Mouse (Mus musculus) heart, adult 18-20 months (tissue): ENCODE results near the gene Gm10392. TPM values are rescaled to one million over a fixed set of nuclear protein-coding genes. Genes with fewer than 3 reads are reported as not detected.
A peak's percentile ranks its signal among the peaks of the same experiment; 100 is the strongest.
"Not testable (repeated sequence)": the region's sequence is repeated elsewhere in the genome, so short reads cannot be mapped to it uniquely, and the experiment has no call there.

Source experiments
- DNase-seq, 2 experiments: peaks; one replicate each; pipeline ENCODE4 v3.0.0; 2021 to 2022; ENCODE audit warnings: mixed read lengths in 1 of 2
- long read RNA-seq, 2 experiments: library from polyadenylated mRNA; stranded (forward); transcript quantifications; one replicate each; pipeline ENCODE4 v2.0.0; 2021
- total RNA-seq, 2 experiments: library from RNA; stranded (reverse); gene quantifications; 2 replicates each; pipeline ENCODE4 v1.2.3; 2021

Gm10392 gene
- not detected for total RNA-seq
- long read RNA-seq, experiment 1 = 0 reads
- long read RNA-seq, experiment 2 = 0 reads

- peak; percentile 47 to 81 for DNase-seq
Measured at GRCm38 (mm10) chr11:77519043-77519442, at the start of gene Gm10392. Gm10392 (minus strand) TSS chr11:77519198.

- DNase-seq = no peak
Measured at GRCm38 (mm10) chr11:77545261-77545660, 26.3 kb upstream of the Gm10392 start.

GRCm38 (mm10) chr11:77532202-77532846, 13.3 kb upstream of the Gm10392 start:
- no peak for DNase-seq

- DNase-seq = no peak
Measured at GRCm38 (mm10) chr11:77530862-77531261, 11.9 kb upstream of the Gm10392 start.

GRCm38 (mm10) chr11:77529644-77530043, 10.6 kb upstream of the Gm10392 start:
- DNase-seq = no peak

GRCm38 (mm10) chr11:77528420-77528819, 9.4 kb upstream of the Gm10392 start:
- DNase-seq = not testable (repeated sequence)

GRCm38 (mm10) chr11:77525804-77526486, 6.9 kb upstream of the Gm10392 start:
- DNase-seq = no peak

- DNase-seq = peak; percentile 46 to 66
Measured at GRCm38 (mm10) chr11:77520601-77521529, 1.9 kb upstream of the Gm10392 start.

GRCm38 (mm10) chr11:77518051-77518798, 773 bp downstream of the Gm10392 start:
- DNase-seq = peak in 1 of 2 experiments; percentile 10

- DNase-seq = no peak
Measured at GRCm38 (mm10) chr11:77516553-77517425, 2.2 kb downstream of the Gm10392 start.

GRCm38 (mm10) chr11:77515637-77516552, 3.1 kb downstream of the Gm10392 start, which contains the start of gene Trp53i13:
Trp53i13 (minus strand) TSS chr11:77515980.
- no peak for DNase-seq

GRCm38 (mm10) chr11:77514832-77515636, 4.0 kb downstream of the Gm10392 start, which contains the start of gene Abhd15:
Abhd15 (plus strand) TSS chr11:77515121.
- DNase-seq = peak; percentile 88 to 92

- peak in 1 of 2 experiments; percentile 39 for DNase-seq
Measured at GRCm38 (mm10) chr11:77514281-77514831, 4.6 kb downstream of the Gm10392 start.

GRCm38 (mm10) chr11:77513811-77514170, 5.2 kb downstream of the Gm10392 start:
- peak in 1 of 2 experiments; percentile 44 for DNase-seq

- peak; percentile 89 to 91 for DNase-seq
Measured at GRCm38 (mm10) chr11:77512891-77513810, 5.8 kb downstream of the Gm10392 start.

GRCm38 (mm10) chr11:77511336-77511735, 7.7 kb downstream of the Gm10392 start:
- DNase-seq = no peak
